Mouse (Mus musculus) heart, embryonic 10.5 days (tissue): ENCODE results near the gene Irf4. TPM values are rescaled to one million over a fixed set of nuclear protein-coding genes. Genes with fewer than 3 reads are reported as not detected.

ENCODE experiments used
- DNase-seq: peaks from one replicate; pipeline ENCODE4 v3.0.0-alpha.2; 2017; ENCODE audit warnings: low spot score
- H3K27ac ChIP-seq: fragments of 300-500 bp; sonication (generic); 2 replicates; pipeline ENCODE4 v1.5.1; 2016; ENCODE audit warnings: mild to moderate bottlenecking
- H3K27me3 ChIP-seq: fragments of 300-500 bp; sonication (generic); 2 replicates; pipeline ENCODE4 v1.6.1; 2016; ENCODE audit warnings: mild to moderate bottlenecking; ENCODE audit not compliant: poor library complexity, insufficient read depth, severe bottlenecking
- H3K36me3 ChIP-seq: fragments of 300-500 bp; sonication (generic); 2 replicates; pipeline ENCODE4 v1.6.1; 2016; ENCODE audit warnings: mild to moderate bottlenecking, moderate library complexity
- H3K4me1 ChIP-seq: fragments of 300-500 bp; sonication (generic); 2 replicates; pipeline ENCODE4 v1.6.1; 2016; ENCODE audit warnings: mild to moderate bottlenecking
- H3K4me3 ChIP-seq: fragments of 300-500 bp; sonication (generic); 2 replicates; pipeline ENCODE4 v1.5.1; 2016; ENCODE audit warnings: mild to moderate bottlenecking, moderate library complexity
- H3K9me3 ChIP-seq: fragments of 300-500 bp; sonication (generic); 2 replicates; pipeline ENCODE4 v1.6.1; 2016; ENCODE audit warnings: mild to moderate bottlenecking, moderate library complexity
- WGBS: fragments of 180-500 bp; shearing (Covaris S2); methylation state at CpG from one replicate; pipeline ENCODE4 v1.1.7; 2016; 5-methylcytosine and 5-hydroxymethylcytosine counted together
- polyA plus RNA-seq: library from polyadenylated mRNA; unstranded; fragments of >200 nt; fragmentation: Nextera tagmentation; extraction: Ambion mirVana; gene quantifications from 2 replicates; pipeline ENCODE4 v1.2.1, GENCODE M21; 2016

Gene Irf4
- polyA plus RNA-seq, 1 experiment from 2014 or later = 0.15 TPM

DNA sequence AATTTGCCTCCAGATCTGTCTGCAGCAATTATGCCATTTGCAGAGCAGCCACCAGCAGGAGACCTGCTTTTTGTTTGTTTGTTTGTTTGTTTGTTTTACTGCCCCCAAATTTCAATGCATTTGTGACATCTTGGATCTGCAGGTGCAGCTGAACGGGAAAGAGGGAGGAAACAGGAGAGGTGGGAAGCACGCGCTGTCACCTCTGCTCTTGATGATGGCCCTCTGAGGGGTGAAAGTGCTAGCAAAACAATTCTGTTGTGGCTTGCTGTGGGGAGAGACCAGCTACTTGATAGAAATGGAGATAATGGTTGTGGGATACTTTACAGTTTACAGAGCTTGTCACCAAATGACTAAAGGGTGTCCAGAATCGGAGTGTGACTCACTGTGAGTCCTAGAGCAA is 46.9 kb downstream of the Irf4 start:
- DNase-seq = no peak
- Histone ChIP-seq H3K27ac (no peak overlapping the region), H3K9me3 (no peaks in the 10 kb centered on the region), H3K36me3 (no peaks in the 10 kb centered on the region), H3K4me1 (no peaks in the 10 kb centered on the region), H3K4me3 (no peak overlapping the region), H3K27me3 (peaks cover 3% of the 10 kb centered on the region; the same call in 1 of the 2 replicates)
- 74% methylated on average over 4 of the region's 4 CpGs for WGBS

DNA sequence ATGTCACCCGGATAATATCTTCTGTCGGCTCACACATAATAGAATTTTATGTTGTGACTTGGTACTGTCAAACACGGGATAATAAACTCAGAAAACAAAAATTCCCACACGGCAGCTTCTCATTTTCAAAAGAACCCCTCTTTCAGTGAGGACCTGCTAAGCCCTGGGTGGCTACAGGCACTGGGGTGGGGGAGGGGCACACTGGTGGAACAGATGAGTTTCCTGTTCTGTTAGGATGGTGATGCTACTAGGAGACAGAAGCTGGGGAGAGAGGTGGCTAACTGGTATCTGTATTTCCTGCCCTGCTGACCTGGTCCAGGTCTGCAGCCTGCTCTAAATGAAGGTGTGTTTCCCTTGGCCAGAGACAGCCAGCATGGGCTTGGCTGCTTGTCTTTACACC is 52.9 kb downstream of the Irf4 start:
- WGBS = 81% methylated on average over 4 of the region's 4 CpGs
- Histone ChIP-seq H3K4me1 (no peaks in the 10 kb centered on the region), H3K36me3 (no peaks in the 10 kb centered on the region), H3K27ac (no peak overlapping the region), H3K9me3 (no peaks in the 10 kb centered on the region), H3K27me3 (no peaks in the 10 kb centered on the region), H3K4me3 (no peak overlapping the region)
- no peak for DNase-seq

DNA sequence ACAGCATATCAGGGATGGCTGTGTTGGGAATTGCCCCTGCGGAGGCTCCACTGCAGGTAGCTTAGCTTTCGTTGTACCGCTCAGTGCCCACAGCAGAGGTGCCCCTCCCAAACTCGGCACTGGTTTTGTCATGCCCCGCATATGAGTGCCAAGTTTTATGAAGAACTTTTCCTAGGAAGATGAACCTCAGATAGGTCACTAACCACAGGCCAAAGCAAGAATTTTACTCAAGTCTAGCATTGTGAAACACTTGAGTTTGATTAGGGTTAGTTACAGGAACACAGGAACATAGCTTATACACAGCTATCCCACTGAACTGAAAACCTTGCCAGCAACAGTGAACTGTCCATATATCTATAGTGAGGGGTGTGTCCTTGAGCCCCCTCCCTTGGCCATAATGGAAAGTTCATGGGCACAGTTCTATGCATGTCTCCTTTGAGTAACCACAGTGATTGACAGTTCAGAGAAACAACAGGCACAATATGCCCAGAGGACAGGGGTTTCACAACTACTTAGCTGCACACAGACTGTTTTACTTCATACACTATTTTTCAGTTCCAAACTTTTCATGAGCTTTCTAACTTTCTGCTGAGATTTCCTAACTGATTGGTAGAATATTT is 53.4 kb downstream of the Irf4 start:
- 84% methylated on average over 5 of the region's 5 CpGs for WGBS
- H3K27me3 ChIP-seq = no peaks in the 10 kb centered on the region
- no peak overlapping the region for H3K27ac ChIP-seq
- H3K4me3 ChIP-seq = no peak overlapping the region
- DNase-seq = no peak
- H3K9me3 ChIP-seq = no peaks in the 10 kb centered on the region
- H3K4me1 ChIP-seq = no peaks in the 10 kb centered on the region
- no peaks in the 10 kb centered on the region for H3K36me3 ChIP-seq

DNA sequence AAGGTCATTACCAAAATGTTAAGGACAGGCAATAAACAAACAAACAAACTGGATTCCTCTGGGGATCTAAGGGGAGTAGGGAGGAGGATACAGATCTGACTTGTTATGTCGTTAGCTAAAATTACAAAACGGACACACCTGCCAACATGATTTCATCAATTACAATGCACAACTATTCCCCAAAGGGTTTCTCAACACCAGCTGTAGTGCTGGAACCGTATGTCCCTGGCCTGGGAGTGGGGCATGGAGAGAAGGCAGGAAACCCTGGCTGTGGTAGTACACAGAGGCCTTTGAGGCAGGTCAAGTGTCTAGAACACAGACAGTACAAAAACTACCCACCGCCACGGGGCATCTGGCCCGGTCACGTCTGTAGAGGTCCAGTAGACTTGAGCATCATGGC is 60.2 kb downstream of the Irf4 start:
- 85% methylated on average over 7 of the region's 7 CpGs for WGBS
- no peaks in the 10 kb centered on the region for H3K27me3 ChIP-seq

DNA sequence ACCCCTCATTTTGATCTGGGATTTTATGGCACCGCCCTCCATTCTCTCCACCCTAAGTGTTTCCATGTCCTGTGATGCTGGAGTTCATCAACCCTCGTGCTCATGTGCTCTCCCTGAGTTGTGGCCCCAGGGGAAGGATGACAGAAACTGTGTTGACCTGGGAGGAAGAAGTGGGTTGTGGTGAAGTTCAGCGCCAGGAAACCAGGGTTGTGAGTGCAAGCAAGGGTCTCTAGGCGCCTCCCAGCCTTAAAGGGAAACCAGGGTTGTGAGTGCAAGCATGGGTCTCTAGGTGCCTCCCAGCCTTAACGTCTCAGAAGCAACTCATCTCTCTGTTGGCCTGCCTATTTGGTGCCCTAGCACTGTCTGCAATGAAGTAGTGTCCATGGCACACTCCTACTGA is 64.4 kb downstream of the Irf4 start:
- Histone ChIP-seq H3K9me3 (no peaks in the 10 kb centered on the region), H3K36me3 (peaks cover 29% of the 10 kb centered on the region), H3K27me3 (no peaks in the 10 kb centered on the region), H3K4me3 (no peak overlapping the region), H3K4me1 (no peaks in the 10 kb centered on the region), H3K27ac (no peak overlapping the region)
- 80% methylated on average over 5 of the region's 5 CpGs for WGBS
- DNase-seq = no peak

More for the DNA sequence above, 60.2 kb downstream of the Irf4 start:
- peaks cover 9% of the 10 kb centered on the region; the same call in 1 of the 2 replicates for H3K36me3 ChIP-seq
- H3K4me1 ChIP-seq = no peaks in the 10 kb centered on the region
- H3K27ac ChIP-seq = no peak overlapping the region
- no peak overlapping the region for H3K4me3 ChIP-seq
- no peak for DNase-seq
- H3K9me3 ChIP-seq = no peaks in the 10 kb centered on the region

DNA sequence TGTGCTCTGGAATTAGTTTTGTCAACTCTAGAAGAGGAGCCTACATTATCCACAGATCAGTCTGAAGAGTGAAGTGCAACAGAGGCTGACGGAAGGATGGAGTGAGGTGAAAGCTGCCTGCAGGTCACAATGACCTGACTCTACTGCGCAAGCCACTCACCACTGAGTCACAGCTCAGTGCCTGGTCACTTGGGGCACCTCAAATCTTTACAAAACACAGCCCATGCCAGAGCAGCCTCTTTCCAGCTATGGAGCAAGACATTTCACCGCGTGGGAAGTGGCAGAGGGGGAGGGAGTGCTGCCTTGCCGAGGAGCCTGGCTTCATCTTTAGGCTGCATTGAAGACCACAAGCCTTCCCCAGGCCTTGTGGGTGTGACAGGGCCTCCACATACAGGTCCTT is 65.2 kb downstream of the Irf4 start:
- Histone ChIP-seq H3K4me1 (no peaks in the 10 kb centered on the region), H3K4me3 (no peak overlapping the region), H3K9me3 (no peaks in the 10 kb centered on the region), H3K27ac (no peak overlapping the region), H3K36me3 (peaks cover 36% of the 10 kb centered on the region), H3K27me3 (no peaks in the 10 kb centered on the region)
- DNase-seq = no peak
- 88% methylated on average over 5 of the region's 5 CpGs for WGBS

Other genes starting within 250 kb of the Irf4 start
- gene Uqcrfs1, start 203.9 kb upstream of the Irf4 start, polyA plus RNA-seq = 381 and 511 TPM in 2 replicates
- gene Dusp22, start 89.2 kb upstream of the Irf4 start, polyA plus RNA-seq = 21.1 and 24.3 TPM in 2 replicates
- gene Hus1b, start 198.5 kb downstream of the Irf4 start, polyA plus RNA-seq = 0.11 and 0.12 TPM in 2 replicates
- gene Exoc2, start 224.9 kb downstream of the Irf4 start, polyA plus RNA-seq = 26.4 and 31.0 TPM in 2 replicates
- 0.11 TPM in 1 of 2 replicates, not detected in the other for gene Gm5447, start 225.0 kb downstream of the Irf4 start, polyA plus RNA-seq